Mouse (Mus musculus): Measurements from ENCODE around the gene Crbn. TPM values are rescaled to one million over a fixed set of nuclear protein-coding genes. Genes with fewer than 3 reads are reported as not detected.

Gene Crbn
- total RNA-seq (2021) (10 to 100 TPM; 60.4 to 69.3 TPM), polyA plus RNA-seq (2012; rRNA removed) (5.6 and 10.7 TPM in 2 replicates)
- long read RNA-seq, transcript Crbn-201 (11 exons, 2,072 nt) = minor isoform, 6 of 30 reads
- long read RNA-seq, transcript Crbn-202 (11 exons, 2,084 nt) = major isoform, 17 of 30 reads
- long read RNA-seq, partial matches to known transcripts = 2 of 30 reads
- long read RNA-seq, other reads (novel, unspliced or antisense) = 4 of 30 reads

- peak; percentile 94 for DNase-seq
Observed at GRCm38 (mm10) chr6:106799333-106800226, at the start of gene Crbn. TSS of gene Crbn (minus strand) at chr6:106800077.

GRCm38 (mm10) chr6:106840181-106840580 lies 40.3 kb upstream of the Crbn start:
- DNase-seq = no peak

- no peak for DNase-seq
Observed at GRCm38 (mm10) chr6:106838053-106838452, 38.2 kb upstream of the Crbn start.

GRCm38 (mm10) chr6:106835316-106835715 lies 35.4 kb upstream of the Crbn start:
- no peak for DNase-seq

- DNase-seq = peak; percentile 11
Observed at GRCm38 (mm10) chr6:106822329-106822728, 22.5 kb upstream of the Crbn start.

GRCm38 (mm10) chr6:106820566-106820965 lies 20.7 kb upstream of the Crbn start:
- no peak for DNase-seq

- no peak for DNase-seq
Observed at GRCm38 (mm10) chr6:106819906-106820305, 20.0 kb upstream of the Crbn start.

- DNase-seq = no peak
Observed at GRCm38 (mm10) chr6:106819246-106819645, 19.4 kb upstream of the Crbn start.

GRCm38 (mm10) chr6:106810686-106811085 lies 10.8 kb upstream of the Crbn start:
- DNase-seq = no peak

- DNase-seq = no peak
Observed at GRCm38 (mm10) chr6:106809161-106809560, 9.3 kb upstream of the Crbn start.

- peak; percentile 20 for DNase-seq
Observed at GRCm38 (mm10) chr6:106804904-106805303, 5.0 kb upstream of the Crbn start.

GRCm38 (mm10) chr6:106800227-106800557 lies 315 bp upstream of the Crbn start:
- no peak for DNase-seq

- DNase-seq = no peak
Observed at GRCm38 (mm10) chr6:106794094-106794814, 5.6 kb downstream of the Crbn start.

- no peak for DNase-seq
Observed at GRCm38 (mm10) chr6:106793621-106794020, 6.3 kb downstream of the Crbn start.

GRCm38 (mm10) chr6:106793088-106793487 lies 6.8 kb downstream of the Crbn start:
- no peak for DNase-seq

GRCm38 (mm10) chr6:106792486-106792885 lies 7.4 kb downstream of the Crbn start:
- no peak for DNase-seq

GRCm38 (mm10) chr6:106791429-106791828 lies 8.4 kb downstream of the Crbn start:
- DNase-seq = no peak

GRCm38 (mm10) chr6:106787138-106787537 lies 12.7 kb downstream of the Crbn start:
- DNase-seq = no peak

GRCm38 (mm10) chr6:106770046-106770445 lies 29.8 kb downstream of the Crbn start:
- no peak for DNase-seq

GRCm38 (mm10) chr6:106769290-106769866 lies 30.5 kb downstream of the Crbn start:
- no peak for DNase-seq

- peak; percentile 98 for DNase-seq
Observed at GRCm38 (mm10) chr6:106768640-106769289, 31.1 kb downstream of the Crbn start, which contains the start of gene Trnt1. TSS of gene Trnt1 (plus strand) at chr6:106769120.

- no peak for DNase-seq
Observed at GRCm38 (mm10) chr6:106766774-106767173, 33.1 kb downstream of the Crbn start.

Measured in adrenal gland, adult 2 months (tissue).